Mouse (Mus musculus) brain, embryonic 14.5 days (tissue): ENCODE results near the gene Catsperg1.

Experiments used
- CTCF ChIP-seq: fragments of 200-500 bp; IDR thresholded peaks from 2 replicates; pipeline ENCODE4 v1.5.1; 2012; ENCODE audit warnings: inconsistent platforms, mild to moderate bottlenecking, moderate library complexity, borderline replicate concordance; ENCODE audit not compliant: insufficient read depth, insufficient read length; ENCODE audit errors: extremely low read depth
- POLR2A ChIP-seq: fragments of 200-500 bp; IDR thresholded peaks from 2 replicates; pipeline ENCODE4 v1.6.1; 2012; ENCODE audit warnings: mild to moderate bottlenecking, inconsistent platforms, borderline replicate concordance; ENCODE audit not compliant: poor library complexity, insufficient read depth, insufficient read length, severe bottlenecking; ENCODE audit errors: extremely low read depth

GRCm38 (mm10) chr7:29212199-29212765 is 1.6 kb downstream of the Catsperg1 start:
- TF ChIP-seq CTCF (no peak), POLR2A (no peak)
